Mouse (Mus musculus) spleen, adult 2 months (tissue): ENCODE results near the gene Esam.

Source experiments
- CTCF ChIP-seq: fragments of 200-500 bp; IDR thresholded peaks from 2 replicates; pipeline ENCODE4 v1.5.1; 2011; ENCODE audit warnings: mild to moderate bottlenecking, inconsistent platforms; ENCODE audit not compliant: insufficient read depth, insufficient read length, insufficient replicate concordance; ENCODE audit errors: extremely low read depth
- POLR2A ChIP-seq: fragments of 200-500 bp; IDR thresholded peaks from 2 replicates; pipeline ENCODE4 v1.6.1; 2011; ENCODE audit warnings: low read depth, low read length, inconsistent platforms

DNA sequence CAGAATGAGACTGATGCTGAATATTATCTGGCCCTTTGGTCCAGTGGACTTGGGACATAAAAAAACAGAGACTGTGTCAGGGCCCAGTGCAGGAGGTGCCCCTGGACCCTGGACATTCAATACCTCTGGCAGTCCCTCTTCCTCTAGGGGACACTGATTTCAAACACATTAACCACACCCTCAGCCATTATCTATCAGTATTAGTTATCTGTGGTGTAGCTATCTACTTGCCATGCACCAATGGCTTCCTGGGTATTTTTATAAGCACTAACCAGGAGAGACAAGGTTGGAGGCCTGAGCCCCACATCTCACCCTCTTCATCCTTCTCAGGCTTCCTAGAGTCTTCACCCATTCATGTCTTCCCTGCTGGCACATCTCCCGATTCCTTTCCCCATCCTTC, 22.6 kb downstream of the Esam start:
- TF ChIP-seq CTCF (no peak), POLR2A (no peak)
